Mouse (Mus musculus) G1E (cell line): ENCODE results near the gene Prkcg. TPM values are rescaled to one million over a fixed set of nuclear protein-coding genes. Genes with fewer than 3 reads are reported as not detected.

Experiments used
- ATAC-seq: 2 replicates; pipeline ENCODE4 v1.8.0; 2016; ENCODE audit warnings: mild to moderate bottlenecking; ENCODE audit not compliant: insufficient number of reproducible peaks, poor library complexity, low FRiP score, severe bottlenecking; ENCODE audit errors: extremely low read depth
- DNase-seq: peaks from one replicate; pipeline ENCODE4 v3.0.0; 2012; ENCODE audit warnings: low spot score
- H3K27me3 ChIP-seq: 2 replicates; pipeline ENCODE4 v1.6.1; 2012; ENCODE audit warnings: mild to moderate bottlenecking, low read length, inconsistent platforms; ENCODE audit not compliant: insufficient read depth
- H3K36me3 ChIP-seq: replicated peaks from 2 replicates; pipeline ENCODE3; 2012; ENCODE audit warnings: mild to moderate bottlenecking, inconsistent platforms
- H3K4me1 ChIP-seq: 2 replicates; pipeline ENCODE4 v1.6.1; 2012; ENCODE audit warnings: low read depth, low read length, inconsistent platforms, mixed read lengths; ENCODE audit not compliant: insufficient read depth
- H3K4me3 ChIP-seq: 2 replicates; pipeline ENCODE4 v1.5.1; 2012; ENCODE audit warnings: low read depth, mild to moderate bottlenecking, inconsistent platforms, low read length, moderate library complexity, mixed read lengths
- H3K9me3 ChIP-seq: replicated peaks from 2 replicates; pipeline ENCODE4 v1.6.1; 2012; ENCODE audit warnings: inconsistent platforms
- CTCF ChIP-seq: IDR thresholded peaks from 2 replicates; pipeline ENCODE4 v1.5.1; 2012; ENCODE audit warnings: low read depth, low read length, inconsistent platforms, mixed read lengths
- GATA1 ChIP-seq: IDR thresholded peaks from 2 replicates; pipeline ENCODE4 v1.6.1; 2012; ENCODE audit warnings: borderline replicate concordance, low read length, inconsistent platforms, mixed read lengths
- GATA2 ChIP-seq: IDR thresholded peaks from 2 replicates; pipeline ENCODE4 v1.6.1; 2012; ENCODE audit warnings: low read depth, low read length, inconsistent platforms, borderline replicate concordance
- POLR2AphosphoS5 ChIP-seq: IDR thresholded peaks from 2 replicates; pipeline ENCODE4 v1.6.1; 2012; ENCODE audit warnings: low read depth, low read length, inconsistent platforms; ENCODE audit not compliant: insufficient replicate concordance
- TAL1 ChIP-seq: conservative IDR thresholded peaks from 2 replicates; pipeline ENCODE4 v1.6.1; 2012; ENCODE audit warnings: low read depth, low read length, inconsistent platforms, mixed read lengths
- polyA plus RNA-seq: library from polyadenylated mRNA; stranded (reverse); fragments of >175 nt; gene quantifications from 2 replicates; pipeline ENCODE4 v1.2.3, GENCODE M21; 2012
- total RNA-seq, 2 experiments: library from RNA; stranded (forward) in 1 of 2; stranded (reverse) in 1 of 2; fragments of 200-1000 nt in 1 of 2; fragments of >200 nt in 1 of 2; fragmentation: Nextera tagmentation in 1 of 2; gene quantifications; 2 replicates each; pipeline ENCODE4 v1.2.3; 2014 to 2017

Gene Prkcg
- total and polyA plus RNA-seq, 3 experiments: 0.33 TPM; not detected in 2

- Histone ChIP-seq H3K4me1 (no peaks in the 10 kb centered on the region), H3K9me3 (no peaks in the 10 kb centered on the region), H3K36me3 (no peaks in the 10 kb centered on the region), H3K27me3 (peaks cover 4% of the 10 kb centered on the region; the same call in 1 of the 2 replicates), H3K4me3 (no peak overlapping the region)
- DNase-seq (no peak), ATAC-seq (no peak)
- TF ChIP-seq TAL1 (no peak), GATA1 (no peak), POLR2AphosphoS5 (no peak), CTCF (no peak), GATA2 (no peak)
Observed at GRCm38 (mm10) chr7:3302556-3303275, 13.7 kb downstream of the Prkcg start.

DNA sequence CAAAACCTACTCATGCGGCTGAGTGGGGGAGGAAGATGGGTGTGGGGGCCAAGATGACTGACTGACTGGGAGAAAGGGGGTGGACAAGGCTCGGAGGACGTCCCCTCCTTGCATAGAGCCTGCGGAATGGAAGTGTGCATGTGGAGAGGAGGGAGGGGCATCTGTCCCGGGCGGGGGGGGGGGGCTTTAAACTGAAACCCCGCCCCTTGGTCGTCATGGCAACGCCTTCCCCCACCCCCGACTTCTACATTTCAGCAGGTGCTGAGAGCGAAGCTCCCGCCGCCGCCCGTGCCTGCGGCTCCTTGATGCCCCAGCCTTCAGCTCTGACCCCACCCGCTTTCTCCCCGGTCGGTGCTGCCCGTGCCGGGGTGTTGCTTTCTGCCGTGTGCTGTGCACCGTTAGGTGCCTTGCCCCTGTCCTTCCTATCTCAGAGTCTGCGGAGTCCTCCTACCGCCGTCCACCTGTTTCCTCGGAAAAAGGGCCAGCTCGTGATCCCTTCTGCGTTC lies 14.3 kb downstream of the Prkcg start:
- ATAC-seq: no peak
- DNase-seq: no peak
- Histone ChIP-seq H3K4me3 (no peak overlapping the region), H3K27me3 (peaks cover 4% of the 10 kb centered on the region; the same call in 1 of the 2 replicates), H3K9me3 (no peaks in the 10 kb centered on the region), H3K4me1 (no peaks in the 10 kb centered on the region), H3K36me3 (no peaks in the 10 kb centered on the region)
- TF ChIP-seq GATA1 (no peak), TAL1 (no peak), GATA2 (no peak), POLR2AphosphoS5 (no peak), CTCF (no peak)

DNA sequence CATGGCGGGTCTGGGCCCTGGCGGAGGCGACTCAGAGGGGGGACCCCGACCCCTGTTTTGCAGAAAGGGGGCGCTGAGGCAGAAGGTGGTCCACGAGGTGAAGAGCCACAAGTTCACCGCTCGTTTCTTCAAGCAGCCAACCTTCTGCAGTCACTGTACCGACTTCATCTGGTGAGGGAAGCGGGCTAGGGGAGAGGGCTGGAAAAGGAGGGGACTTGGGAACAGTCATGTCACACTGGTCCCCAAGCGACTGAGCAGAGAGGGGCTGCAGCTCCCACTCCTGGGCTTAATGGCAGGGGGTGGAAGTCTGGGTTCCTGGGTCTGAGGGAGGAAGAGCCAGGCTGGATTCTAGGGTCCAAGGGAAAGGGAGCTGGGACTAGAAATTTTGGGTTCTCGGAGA lies 14.8 kb downstream of the Prkcg start:
- Histone ChIP-seq H3K4me1 (no peaks in the 10 kb centered on the region), H3K4me3 (no peak overlapping the region), H3K9me3 (no peaks in the 10 kb centered on the region), H3K27me3 (peaks cover 4% of the 10 kb centered on the region; the same call in 1 of the 2 replicates), H3K36me3 (no peaks in the 10 kb centered on the region)
- DNase-seq: no peak
- TF ChIP-seq GATA1: no peak
- TF ChIP-seq GATA2: no peak
- no peak for ATAC-seq

DNA sequence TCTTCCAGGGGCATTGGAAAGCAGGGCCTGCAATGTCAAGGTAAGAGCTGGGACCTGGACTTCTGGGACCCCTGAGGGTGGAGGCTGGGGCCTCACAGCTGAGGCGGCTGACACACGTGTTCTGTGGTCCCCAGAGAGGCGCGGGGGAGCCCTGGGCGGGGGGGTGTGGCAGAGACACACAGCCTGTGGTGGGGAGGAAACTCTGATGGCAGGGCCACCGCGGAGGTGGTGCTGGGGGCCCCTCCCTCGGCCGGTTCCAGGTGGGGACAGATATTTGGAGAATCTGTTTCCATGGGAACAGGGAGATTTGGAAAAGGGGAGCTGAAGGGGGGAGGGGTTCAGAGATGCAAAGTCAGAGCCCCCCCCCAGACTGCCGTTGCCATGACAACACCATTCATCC lies 15.3 kb downstream of the Prkcg start:
- no peaks in the 10 kb centered on the region for H3K36me3 ChIP-seq
- TF ChIP-seq GATA2: no peak
- no peak overlapping the region for H3K4me3 ChIP-seq
- DNase-seq (no peak), ATAC-seq (no peak)
- no peaks in the 10 kb centered on the region for H3K9me3 ChIP-seq
- H3K4me1 ChIP-seq: no peaks in the 10 kb centered on the region
- H3K27me3 ChIP-seq: peaks cover 4% of the 10 kb centered on the region; the same call in 1 of the 2 replicates

GRCm38 (mm10) chr7:3306400-3306799 lies 17.4 kb downstream of the Prkcg start:
- Histone ChIP-seq H3K4me1 (no peaks in the 10 kb centered on the region), H3K9me3 (peaks cover 6% of the 10 kb centered on the region), H3K4me3 (no peak overlapping the region), H3K27me3 (peaks cover 4% of the 10 kb centered on the region; the same call in 1 of the 2 replicates), H3K36me3 (no peaks in the 10 kb centered on the region)
- DNase-seq (no peak), ATAC-seq (no peak)
- TF ChIP-seq CTCF: no peak
- TF ChIP-seq POLR2AphosphoS5: no peak
- no peak for TF ChIP-seq GATA2
- no peak for TF ChIP-seq GATA1
- TF ChIP-seq TAL1: no peak

- DNase-seq (no peak), ATAC-seq (no peak)
- H3K36me3 ChIP-seq: no peaks in the 10 kb centered on the region
- TF ChIP-seq POLR2AphosphoS5 (no peak), GATA2 (no peak)
- H3K9me3 ChIP-seq: peaks cover 6% of the 10 kb centered on the region
- no peak overlapping the region for H3K4me3 ChIP-seq
- H3K4me1 ChIP-seq: no peaks in the 10 kb centered on the region
- peaks cover under 1% of the 10 kb centered on the region; the same call in 1 of the 2 replicates for H3K27me3 ChIP-seq
Observed at GRCm38 (mm10) chr7:3308646-3309045, 19.7 kb downstream of the Prkcg start.

DNA sequence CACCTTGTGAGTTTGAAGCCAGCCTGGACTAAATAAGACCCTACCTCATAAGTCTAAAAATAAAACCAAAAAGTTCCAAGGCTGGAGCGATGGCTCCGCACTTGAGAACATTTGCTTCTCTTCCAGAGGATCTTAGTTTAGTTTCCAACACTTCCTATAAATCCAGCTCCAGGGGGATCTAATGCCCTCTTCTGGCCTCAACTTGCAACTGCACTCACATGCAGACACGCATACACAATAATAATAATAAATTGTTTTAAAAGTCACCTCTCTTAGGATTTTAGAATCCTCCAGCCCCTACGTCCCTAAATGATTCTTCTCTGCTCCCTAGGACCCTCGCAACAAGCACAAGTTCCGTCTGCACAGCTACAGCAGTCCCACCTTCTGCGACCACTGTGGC lies 21.3 kb downstream of the Prkcg start:
- no peak overlapping the region for H3K4me3 ChIP-seq
- ATAC-seq (no peak), DNase-seq (no peak)
- H3K36me3 ChIP-seq: no peaks in the 10 kb centered on the region
- no peaks in the 10 kb centered on the region for H3K27me3 ChIP-seq
- H3K4me1 ChIP-seq: no peaks in the 10 kb centered on the region
- TF ChIP-seq CTCF: no peak
- TF ChIP-seq POLR2AphosphoS5: no peak
- no peak for TF ChIP-seq GATA1
- TF ChIP-seq GATA2: no peak
- TF ChIP-seq TAL1: no peak
- H3K9me3 ChIP-seq: peaks cover 6% of the 10 kb centered on the region
